Mouse (Mus musculus): ENCODE results near the gene Cdkl4. TPM values are rescaled to one million over a fixed set of nuclear protein-coding genes. Genes with fewer than 3 reads are reported as not detected.
"Not testable (repeated sequence)": the region's sequence is repeated elsewhere in the genome, so short reads cannot be mapped to it uniquely, and the experiment has no call there.

Cdkl4 gene
- polyA plus RNA-seq, 1 experiment = 0.25 TPM

- TF ChIP-seq POLR2A (IDR thresholded peaks at IDR 0.05; ENCODE audit: borderline replicate concordance, low read depth, low read length) (no peak), CTCF (IDR thresholded peaks at IDR 0.05; ENCODE audit: low read depth, low read length) (no peak)
- Histone ChIP-seq H3K4me3 (ENCODE audit: insufficient read depth, low read length) (no peak overlapping the region), H3K4me1 (ENCODE audit: control insufficient read depth, insufficient read depth, low read length) (no peaks in the 10 kb centered on the region), H3K27ac (ENCODE audit: insufficient read depth, low read depth, low read length) (no peak overlapping the region)
Measured at GRCm38 (mm10) chr17:80579901-80580300, 2.3 kb upstream of the Cdkl4 start.

- TF ChIP-seq CTCF (IDR thresholded peaks at IDR 0.05; ENCODE audit: low read depth, low read length) (no peak), POLR2A (IDR thresholded peaks at IDR 0.05; ENCODE audit: borderline replicate concordance, low read depth, low read length) (no peak)
- Histone ChIP-seq H3K27ac (ENCODE audit: insufficient read depth, low read depth, low read length) (no peak overlapping the region), H3K4me1 (ENCODE audit: control insufficient read depth, insufficient read depth, low read length) (no peaks in the 10 kb centered on the region), H3K4me3 (ENCODE audit: insufficient read depth, low read length) (no peak overlapping the region)
Measured at GRCm38 (mm10) chr17:80579089-80579488, 1.5 kb upstream of the Cdkl4 start.

- TF ChIP-seq POLR2A (IDR thresholded peaks at IDR 0.05; ENCODE audit: borderline replicate concordance, low read depth, low read length) (no peak), CTCF (IDR thresholded peaks at IDR 0.05; ENCODE audit: low read depth, low read length) (no peak)
- Histone ChIP-seq H3K27ac (ENCODE audit: insufficient read depth, low read depth, low read length) (no peak overlapping the region), H3K4me1 (ENCODE audit: control insufficient read depth, insufficient read depth, low read length) (no peaks in the 10 kb centered on the region), H3K4me3 (ENCODE audit: insufficient read depth, low read length) (no peak overlapping the region)
Measured at GRCm38 (mm10) chr17:80578041-80578440, 428 bp upstream of the Cdkl4 start.

- no peak for TF ChIP-seq POLR2A (IDR thresholded peaks at IDR 0.05; ENCODE audit: borderline replicate concordance, low read depth, low read length)
- no peak for TF ChIP-seq CTCF (IDR thresholded peaks at IDR 0.05; ENCODE audit: low read depth, low read length)
- H3K4me1 ChIP-seq (ENCODE audit: control insufficient read depth, insufficient read depth, low read length) = no peaks in the 10 kb centered on the region
- peak overlapping the region; percentile 15 for H3K4me3 ChIP-seq (ENCODE audit: insufficient read depth, low read length)
- H3K27ac ChIP-seq (ENCODE audit: insufficient read depth, low read depth, low read length) = no peak overlapping the region
Measured at GRCm38 (mm10) chr17:80577214-80577613, 399 bp downstream of the Cdkl4 start.

GRCm38 (mm10) chr17:80575008-80575407, 2.6 kb downstream of the Cdkl4 start:
- no peak for TF ChIP-seq POLR2A (IDR thresholded peaks at IDR 0.05; ENCODE audit: borderline replicate concordance, low read depth, low read length)

GRCm38 (mm10) chr17:80574471-80574965, 3.1 kb downstream of the Cdkl4 start:
- H3K4me3 ChIP-seq (ENCODE audit: insufficient read depth, low read length) = no peak overlapping the region
- TF ChIP-seq POLR2A (IDR thresholded peaks at IDR 0.05; ENCODE audit: borderline replicate concordance, low read depth, low read length) = no peak
- TF ChIP-seq CTCF (IDR thresholded peaks at IDR 0.05; ENCODE audit: low read depth, low read length) = no peak
- no peaks in the 10 kb centered on the region for H3K4me1 ChIP-seq (ENCODE audit: control insufficient read depth, insufficient read depth, low read length)
- H3K27ac ChIP-seq (ENCODE audit: insufficient read depth, low read depth, low read length) = no peak overlapping the region

More at GRCm38 (mm10) chr17:80575008-80575407, 2.6 kb downstream of the Cdkl4 start:
- Histone ChIP-seq H3K27ac (ENCODE audit: insufficient read depth, low read depth, low read length) (no peak overlapping the region), H3K4me1 (ENCODE audit: control insufficient read depth, insufficient read depth, low read length) (no peaks in the 10 kb centered on the region), H3K4me3 (ENCODE audit: insufficient read depth, low read length) (no peak overlapping the region)

- H3K27ac ChIP-seq (ENCODE audit: insufficient read depth, low read depth, low read length) = no peak overlapping the region
- no peak overlapping the region for H3K4me3 ChIP-seq (ENCODE audit: insufficient read depth, low read length)
- TF ChIP-seq CTCF (IDR thresholded peaks at IDR 0.05; ENCODE audit: low read depth, low read length) (no peak), POLR2A (IDR thresholded peaks at IDR 0.05; ENCODE audit: borderline replicate concordance, low read depth, low read length) (no peak)
- H3K4me1 ChIP-seq (ENCODE audit: control insufficient read depth, insufficient read depth, low read length) = no peaks in the 10 kb centered on the region
Measured at GRCm38 (mm10) chr17:80572187-80572935, 5.3 kb downstream of the Cdkl4 start.

GRCm38 (mm10) chr17:80571460-80571859, 6.2 kb downstream of the Cdkl4 start:
- H3K4me1 ChIP-seq (ENCODE audit: control insufficient read depth, insufficient read depth, low read length) = no peaks in the 10 kb centered on the region
- no peak overlapping the region for H3K27ac ChIP-seq (ENCODE audit: insufficient read depth, low read depth, low read length)
- H3K4me3 ChIP-seq (ENCODE audit: insufficient read depth, low read length) = no peak overlapping the region
- TF ChIP-seq CTCF (IDR thresholded peaks at IDR 0.05; ENCODE audit: low read depth, low read length) = no peak
- no peak for TF ChIP-seq POLR2A (IDR thresholded peaks at IDR 0.05; ENCODE audit: borderline replicate concordance, low read depth, low read length)

- not testable (repeated sequence) for H3K4me3 ChIP-seq (ENCODE audit: insufficient read depth, low read length); H3K4me1 ChIP-seq (ENCODE audit: control insufficient read depth, insufficient read depth, low read length); H3K27ac ChIP-seq (ENCODE audit: insufficient read depth, low read depth, low read length)
Measured at GRCm38 (mm10) chr17:80569718-80570117, 7.9 kb downstream of the Cdkl4 start.

GRCm38 (mm10) chr17:80568842-80569601, 8.6 kb downstream of the Cdkl4 start:
- Histone ChIP-seq H3K27ac (ENCODE audit: insufficient read depth, low read depth, low read length) (no peak overlapping the region), H3K4me3 (ENCODE audit: insufficient read depth, low read length) (no peak overlapping the region), H3K4me1 (ENCODE audit: control insufficient read depth, insufficient read depth, low read length) (no peaks in the 10 kb centered on the region)
- TF ChIP-seq POLR2A (IDR thresholded peaks at IDR 0.05; ENCODE audit: borderline replicate concordance, low read depth, low read length) (no peak), CTCF (IDR thresholded peaks at IDR 0.05; ENCODE audit: low read depth, low read length) (no peak)
